Mouse (Mus musculus) WW6 (cell line): ENCODE measurements at regions not wholly inside any gene's neighbourhood (a gene's known extent, or its start where the extent isn't known, plus 50 kb on each side); places are given as distances from the start of the nearest gene placed in this dataset.

Experiments
- DNase-seq: peaks from one replicate; pipeline ENCODE4 v3.0.0-alpha.2; 2013; ENCODE audit warnings: low read depth, low spot score

DNA sequence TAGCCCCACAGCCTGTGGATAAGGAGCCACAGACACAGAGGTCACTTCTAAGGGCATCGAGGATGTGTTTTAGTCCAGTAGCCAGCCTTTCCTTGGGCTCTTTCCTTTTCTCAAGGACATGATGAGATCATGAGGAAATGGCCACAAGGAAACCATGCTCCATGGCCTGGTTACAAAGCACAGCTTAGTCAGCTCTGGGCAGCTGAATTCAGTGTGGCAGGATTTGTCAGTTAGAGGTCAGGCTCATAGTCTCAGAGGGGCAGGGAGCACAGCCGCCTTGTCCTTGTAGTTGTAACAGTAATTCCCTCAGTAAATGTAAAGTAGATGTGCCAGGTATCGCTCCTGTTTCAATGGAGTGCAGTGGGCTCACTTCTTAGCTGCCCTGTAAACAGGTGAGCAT is 111.7 kb upstream of the Vangl1 start:
- no peak for DNase-seq

DNA sequence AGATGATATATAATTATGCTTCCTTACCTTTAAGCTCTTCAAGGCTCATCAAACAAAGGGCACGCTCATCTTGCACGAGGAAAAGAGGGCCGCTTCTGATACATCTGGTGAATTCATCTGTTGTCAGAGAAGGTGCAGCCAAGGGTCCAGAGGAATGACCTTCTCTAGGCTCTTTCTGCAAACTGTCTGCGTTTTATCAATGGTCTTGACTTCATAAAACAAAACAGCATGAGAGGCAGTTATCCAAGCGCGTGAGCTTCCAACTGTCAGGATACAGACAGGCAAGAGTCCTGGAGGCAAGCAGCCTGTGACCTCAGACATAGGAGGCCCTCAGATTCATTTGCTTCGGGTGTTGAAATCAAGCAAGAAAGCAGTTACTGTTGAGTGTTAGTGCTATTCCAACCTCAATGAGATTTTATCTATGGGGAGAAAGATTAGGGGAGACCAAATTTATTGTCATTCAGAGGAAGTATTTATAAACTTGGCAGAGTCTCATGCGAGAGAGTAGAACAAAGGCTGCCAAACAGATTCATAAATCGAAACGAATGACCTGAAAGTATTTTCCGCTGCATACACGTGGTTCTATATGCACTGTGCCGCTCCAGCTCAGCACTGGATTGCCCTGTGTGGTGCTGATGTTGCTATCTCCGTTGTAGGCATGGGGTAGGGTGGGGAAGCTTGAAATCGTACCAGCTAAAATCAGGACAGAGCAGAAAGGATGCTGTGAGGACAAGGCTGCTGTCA is 107.2 kb upstream of the Vangl1 start:
- DNase-seq, result no peak

- DNase-seq, result no peak
These were observed 105.8 kb upstream of the Vangl1 start for GRCm38 (mm10) chr3:102310243-102310642.

DNA sequence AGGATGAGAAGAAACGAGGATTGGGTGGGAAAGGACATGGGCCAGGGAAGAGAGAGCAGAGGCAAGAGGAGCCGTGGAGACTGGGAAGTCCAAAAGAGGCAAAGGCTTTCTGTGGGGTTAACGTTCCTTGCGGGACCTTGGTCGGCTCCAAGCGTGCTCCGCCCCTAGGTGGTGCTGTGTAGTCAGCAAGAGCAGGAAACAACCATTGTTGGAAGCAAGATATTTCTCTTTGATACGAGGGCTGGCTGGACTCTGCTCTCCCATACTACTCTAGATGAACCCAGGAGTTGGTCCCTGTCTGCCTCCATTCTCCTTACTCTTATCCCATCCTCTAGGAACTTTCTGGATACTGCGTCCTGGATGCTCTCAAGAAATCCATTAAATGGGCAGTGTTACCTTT is 105.3 kb upstream of the Vangl1 start:
- DNase-seq, result peak; percentile 36

DNA sequence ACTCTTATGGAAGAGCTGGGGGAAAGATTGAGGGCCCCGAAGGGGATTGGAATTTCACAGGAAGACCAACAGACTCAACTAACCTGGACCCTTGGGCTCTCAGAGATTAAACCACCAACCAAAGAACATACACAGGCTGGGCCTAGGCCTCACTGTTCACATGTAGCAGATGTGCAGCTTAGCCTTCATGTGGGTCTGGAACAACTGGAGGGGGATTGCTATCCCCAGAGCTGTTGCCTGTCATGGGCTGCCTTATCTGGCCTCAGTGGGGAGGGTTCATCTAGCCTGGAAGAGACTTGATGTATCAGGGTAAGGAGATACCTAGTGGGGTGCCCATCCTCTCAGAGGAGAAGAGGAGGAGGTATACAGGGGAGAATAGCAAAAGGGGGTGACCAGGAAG is 103.2 kb upstream of the Vangl1 start:
- DNase-seq, result no peak

GRCm38 (mm10) chr3:102292385-102292784 is 87.9 kb upstream of the Vangl1 start:
- DNase-seq, result no peak

- no peak for DNase-seq
These were observed 77.5 kb upstream of the Vangl1 start for GRCm38 (mm10) chr3:102281983-102282382.

DNA sequence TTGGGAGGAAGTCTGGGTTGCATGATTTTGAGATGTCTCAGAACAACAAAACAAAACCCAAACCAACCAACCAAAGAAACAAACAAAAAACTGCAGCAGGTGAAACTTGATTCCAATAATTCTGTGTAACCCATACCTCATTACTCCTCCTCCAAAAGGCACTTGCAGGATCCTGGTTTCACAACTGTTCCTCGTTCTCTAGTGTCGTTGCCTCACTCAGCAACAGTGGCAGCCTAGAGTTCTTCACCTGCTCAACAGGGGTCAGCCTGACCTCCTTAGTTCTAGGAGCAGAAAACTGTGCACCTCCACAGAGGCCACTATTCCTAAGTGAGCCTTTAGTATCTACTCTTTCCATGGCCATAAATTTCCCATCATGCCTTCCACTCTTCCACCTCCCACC is 72.3 kb upstream of the Vangl1 start:
- DNase-seq, result no peak

- no peak for DNase-seq
These were observed 71.8 kb upstream of the Vangl1 start for GRCm38 (mm10) chr3:102276283-102276682.

DNA sequence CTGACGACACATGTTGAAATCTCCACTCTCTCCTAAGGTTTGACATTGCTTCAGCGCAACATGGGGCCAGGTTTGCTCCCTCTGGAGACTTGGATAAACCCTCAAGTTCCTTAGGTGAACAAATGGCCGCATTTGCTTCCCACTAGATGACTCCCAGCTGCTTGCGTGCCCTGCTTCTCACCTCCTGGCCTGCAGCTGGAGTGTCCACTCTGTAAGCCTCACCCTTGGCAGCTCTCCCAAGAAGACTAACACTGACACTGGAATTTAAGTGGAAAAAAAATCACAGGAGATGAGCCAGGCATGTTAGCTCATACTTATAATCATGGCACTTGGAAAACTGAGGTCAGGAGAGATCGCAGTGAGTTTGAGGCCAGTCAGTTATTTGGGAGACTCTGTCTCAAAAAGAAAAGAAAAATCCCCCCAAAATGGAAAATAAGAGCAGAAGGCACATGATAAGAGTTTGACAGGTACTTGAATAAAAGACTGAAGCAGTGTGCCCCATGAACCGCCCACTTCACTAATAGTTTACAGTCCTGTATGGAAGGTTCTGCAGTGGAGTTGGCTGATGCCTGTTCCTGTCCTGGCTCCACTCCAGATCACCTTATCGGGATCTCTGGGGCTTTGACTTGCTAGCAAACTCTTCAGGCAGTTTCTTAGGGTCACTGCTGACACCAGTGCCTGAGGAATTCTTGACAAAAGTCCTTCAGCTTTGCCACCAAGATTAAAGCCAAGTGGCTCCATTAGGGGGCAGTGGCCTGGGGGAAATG is 70.9 kb upstream of the Vangl1 start:
- no peak for DNase-seq

- DNase-seq, result no peak
These were observed 66.3 kb upstream of the Vangl1 start for GRCm38 (mm10) chr3:102270779-102271178.

- DNase-seq, result no peak
These were observed 65.8 kb upstream of the Vangl1 start for GRCm38 (mm10) chr3:102270257-102270656.

DNA sequence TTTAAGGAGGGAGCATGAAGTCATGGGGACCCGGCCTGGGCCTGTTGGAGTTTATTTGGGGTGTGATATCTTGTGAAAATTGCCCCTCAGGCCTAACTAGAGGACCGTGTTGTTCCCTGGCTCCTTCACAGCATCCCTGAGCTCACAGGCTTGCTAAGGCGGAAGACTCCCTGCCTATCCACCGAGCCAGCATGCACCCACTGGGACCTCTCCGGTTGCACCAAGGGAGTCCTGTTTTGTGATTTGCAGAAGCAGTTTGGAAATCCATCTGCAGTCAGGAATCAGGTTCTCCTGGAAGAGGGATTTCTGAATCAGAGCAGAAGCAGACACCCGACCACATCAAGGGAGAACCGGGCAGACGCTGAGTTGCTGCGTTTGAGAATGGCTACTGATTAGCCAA is 61.6 kb upstream of the Vangl1 start:
- no peak for DNase-seq

DNA sequence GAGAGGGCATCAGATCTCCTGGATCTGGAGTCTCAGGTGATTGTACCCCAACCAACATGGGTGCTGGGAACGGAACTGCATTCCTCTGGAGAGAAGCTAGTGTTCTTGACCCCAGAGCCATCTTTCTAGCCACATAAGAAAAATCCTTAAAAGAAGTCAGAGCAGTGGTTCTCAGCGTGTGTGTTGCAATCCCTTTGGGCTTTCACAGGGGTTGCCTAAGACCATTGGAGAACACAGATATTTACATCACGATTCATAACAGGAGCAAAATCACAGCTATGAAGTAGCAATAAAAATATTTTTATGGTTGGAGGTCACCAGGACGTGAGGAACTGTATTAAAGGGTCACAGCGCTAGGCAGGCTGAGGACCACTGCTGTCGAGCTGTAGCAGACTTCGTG is 60.7 kb upstream of the Vangl1 start:
- no peak for DNase-seq

GRCm38 (mm10) chr3:102263326-102263725 is 58.8 kb upstream of the Vangl1 start:
- DNase-seq, result no peak

DNA sequence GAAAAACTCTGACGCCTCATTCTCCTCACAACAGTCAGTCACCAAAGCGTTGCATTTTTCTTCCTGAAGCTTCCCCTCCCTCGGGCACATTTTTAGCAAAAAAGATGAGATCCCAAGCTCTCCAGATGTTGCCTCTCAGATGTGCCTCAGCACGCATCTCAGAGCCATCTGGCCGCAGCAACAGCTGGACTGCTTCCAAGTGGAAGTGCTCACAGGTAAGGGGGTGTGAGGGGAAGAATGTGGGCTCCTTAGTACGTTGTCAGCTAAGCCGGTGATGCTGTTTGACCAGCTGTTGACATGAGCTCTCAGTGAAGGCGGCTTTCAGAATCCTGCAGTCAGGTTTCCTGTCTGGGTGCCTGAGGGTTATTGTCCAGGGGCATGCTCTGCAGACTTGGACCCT is 58.2 kb upstream of the Vangl1 start:
- DNase-seq, result no peak

DNA sequence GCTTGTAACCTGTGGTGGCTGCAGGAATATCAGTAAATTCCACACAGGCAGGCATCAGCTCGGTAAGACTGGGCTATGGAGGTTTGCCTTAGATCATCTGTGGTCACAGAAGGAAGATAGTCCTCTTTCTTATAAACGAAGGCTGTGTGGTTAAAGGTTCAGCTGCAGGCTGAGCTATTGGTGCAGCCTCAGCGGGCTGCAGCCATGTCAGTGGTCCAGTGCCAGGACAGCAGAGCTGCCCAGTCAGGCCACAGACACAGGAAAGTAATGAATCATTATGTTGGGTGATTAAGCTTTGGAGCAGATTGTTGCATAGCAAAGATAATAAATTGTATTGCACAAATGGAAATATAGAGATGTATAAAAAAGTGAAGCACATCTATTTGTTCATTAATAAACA is 57.0 kb upstream of the Vangl1 start:
- no peak for DNase-seq
